Mouse (Mus musculus) lung, postnatal 0 days (tissue): ENCODE data around the gene B4galnt1. TPM values are rescaled to one million over a fixed set of nuclear protein-coding genes. Genes with fewer than 3 reads are reported as not detected.

ENCODE experiments used
- ATAC-seq: fragments of 200-750 bp; cut with Nextera tagmentation; 2 replicates; pipeline ENCODE4 v1.8.0; 2017; ENCODE audit warnings: moderate library complexity
- DNase-seq: peaks from one replicate; pipeline ENCODE4 v3.0.0-alpha.2; 2016; ENCODE audit warnings: low spot score
- H3K27ac ChIP-seq: fragments of 300-500 bp; sonication (generic); 2 replicates; pipeline ENCODE4 v1.5.1; 2014; ENCODE audit warnings: antibody characterized with exemption, mild to moderate bottlenecking, low read length, mixed read lengths
- H3K27me3 ChIP-seq: fragments of 300-500 bp; sonication (generic); replicated peaks from 2 replicates; pipeline ENCODE4 v1.6.1; 2014; ENCODE audit warnings: low read length, mixed read lengths; ENCODE audit not compliant: insufficient read depth
- H3K36me3 ChIP-seq: fragments of 300-500 bp; sonication (generic); 2 replicates; pipeline ENCODE4 v1.6.1; 2014; ENCODE audit warnings: low read length, mixed read lengths; ENCODE audit not compliant: insufficient read depth
- H3K4me1 ChIP-seq: fragments of 300-500 bp; sonication (generic); 2 replicates; pipeline ENCODE4 v1.6.1; 2014; ENCODE audit warnings: antibody characterized with exemption, low read depth, low read length, mixed read lengths; ENCODE audit not compliant: insufficient read depth
- H3K4me2 ChIP-seq: fragments of 300-500 bp; sonication (generic); replicated peaks from 2 replicates; pipeline ENCODE4 v1.6.1; 2014; ENCODE audit warnings: low read depth, mild to moderate bottlenecking, low read length, moderate library complexity, mixed read lengths
- H3K4me3 ChIP-seq: fragments of 300-500 bp; sonication (generic); 2 replicates; pipeline ENCODE4 v1.5.1; 2014; ENCODE audit warnings: low read depth, low read length
- H3K9ac ChIP-seq: fragments of 300-500 bp; sonication (generic); replicated peaks from 2 replicates; pipeline ENCODE4 v1.6.1; 2014; ENCODE audit warnings: low read depth, mild to moderate bottlenecking
- H3K9me3 ChIP-seq: fragments of 300-500 bp; sonication (generic); 2 replicates; pipeline ENCODE4 v1.6.1; 2016; ENCODE audit warnings: low read length, mixed read lengths
- CTCF ChIP-seq: IDR thresholded peaks from 2 replicates; pipeline ENCODE4 v1.5.1; 2016; ENCODE audit warnings: antibody characterized with exemption, mild to moderate bottlenecking
- EP300 ChIP-seq: IDR thresholded peaks from 2 replicates; pipeline ENCODE4 v1.6.1; 2016; ENCODE audit warnings: antibody characterized with exemption, mild to moderate bottlenecking, control low read depth
- WGBS: fragments of 180-500 bp; shearing (Covaris S2); extraction: QIAGEN DNeasy Blood & Tissue Kit; methylation state at CpG from one replicate; pipeline ENCODE4 v1.1.7; 2014; 5-methylcytosine and 5-hydroxymethylcytosine counted together
- polyA plus RNA-seq: library from polyadenylated mRNA; unstranded; fragments of >200 nt; fragmentation: Nextera tagmentation; extraction: Ambion mirVana; gene quantifications from 2 replicates; pipeline ENCODE4 v1.2.1, GENCODE M21; 2015

B4galnt1 gene
- polyA plus RNA-seq, 1 experiment from 2014 or later = 9.6 TPM

GRCm38 (mm10) chr10:127153323-127153722, 11.7 kb upstream of the B4galnt1 start:
- no peaks in the 10 kb centered on the region for H3K36me3 ChIP-seq
- no peaks in the 10 kb centered on the region for H3K4me1 ChIP-seq
- H3K27me3 ChIP-seq = no peaks in the 10 kb centered on the region
- H3K9ac ChIP-seq = no peak overlapping the region
- H3K27ac ChIP-seq = no peak overlapping the region
- no peaks in the 10 kb centered on the region for H3K9me3 ChIP-seq
- no peak overlapping the region for H3K4me3 ChIP-seq
- 91% methylated on average over 7 of the region's 7 CpGs for WGBS
- ATAC-seq (no peak), DNase-seq (no peak)
- TF ChIP-seq EP300 (no peak), CTCF (no peak)
- H3K4me2 ChIP-seq = no peak overlapping the region

DNA sequence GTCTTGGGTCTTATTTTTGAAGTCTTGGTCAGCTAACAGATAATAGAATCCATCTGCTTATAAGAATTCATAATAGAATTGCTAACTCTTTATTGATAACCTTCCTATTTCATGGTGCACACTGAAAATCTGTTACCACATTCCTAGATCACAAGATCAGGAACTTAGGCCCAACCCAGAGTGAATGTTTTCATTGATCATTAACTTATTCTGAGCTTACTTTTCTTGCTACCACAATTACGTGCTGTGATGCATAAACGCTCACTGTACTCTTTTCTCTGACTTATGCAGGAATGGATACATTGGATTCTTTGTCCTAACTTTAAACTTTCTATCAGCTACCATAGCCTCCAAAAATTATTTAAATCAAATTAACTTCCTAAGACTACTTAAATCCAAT, 10.8 kb upstream of the B4galnt1 start:
- H3K27me3 ChIP-seq = no peaks in the 10 kb centered on the region
- no peaks in the 10 kb centered on the region for H3K4me1 ChIP-seq
- DNase-seq (no peak), ATAC-seq (no peak)
- WGBS = 90% methylated on average over 2 of the region's 2 CpGs
- H3K9ac ChIP-seq = no peak overlapping the region
- H3K4me2 ChIP-seq = no peak overlapping the region
- H3K36me3 ChIP-seq = no peaks in the 10 kb centered on the region
- no peak for TF ChIP-seq EP300
- no peak for TF ChIP-seq CTCF
- H3K9me3 ChIP-seq = no peaks in the 10 kb centered on the region
- H3K4me3 ChIP-seq = no peak overlapping the region
- no peak overlapping the region for H3K27ac ChIP-seq

GRCm38 (mm10) chr10:127154652-127155051, 10.4 kb upstream of the B4galnt1 start:
- Histone ChIP-seq H3K4me1 (no peaks in the 10 kb centered on the region), H3K27me3 (no peaks in the 10 kb centered on the region), H3K9me3 (no peaks in the 10 kb centered on the region), H3K9ac (no peak overlapping the region), H3K36me3 (no peaks in the 10 kb centered on the region), H3K27ac (no peak overlapping the region), H3K4me2 (no peak overlapping the region), H3K4me3 (no peak overlapping the region)
- 78% methylated on average over 5 of the region's 5 CpGs for WGBS
- no peak for ATAC-seq
- DNase-seq = no peak
- TF ChIP-seq CTCF (no peak), EP300 (no peak)

DNA sequence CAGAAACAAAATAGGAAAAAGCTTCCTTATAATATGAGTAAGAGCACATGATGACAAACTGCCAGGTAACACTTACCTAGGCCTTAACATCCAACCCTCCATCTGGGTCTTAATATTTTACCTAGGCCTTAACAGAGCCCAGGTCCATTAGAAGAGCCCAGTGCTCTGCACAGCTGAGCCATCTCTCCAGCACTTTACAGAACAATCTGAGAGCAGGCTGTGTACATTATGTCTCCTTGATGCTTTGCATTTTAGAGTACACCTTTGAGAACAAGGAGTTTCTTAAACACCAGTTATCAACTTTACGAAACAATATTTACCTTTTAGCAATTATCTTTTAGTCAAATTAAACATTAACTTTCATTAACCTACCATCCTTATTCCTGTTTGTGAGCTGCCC, 8.9 kb upstream of the B4galnt1 start:
- Histone ChIP-seq H3K4me2 (no peak overlapping the region), H3K9me3 (no peaks in the 10 kb centered on the region), H3K27me3 (no peaks in the 10 kb centered on the region), H3K27ac (no peak overlapping the region), H3K4me3 (no peak overlapping the region), H3K9ac (no peak overlapping the region), H3K4me1 (no peaks in the 10 kb centered on the region), H3K36me3 (no peaks in the 10 kb centered on the region)
- TF ChIP-seq CTCF (no peak), EP300 (no peak)
- WGBS = 43% methylated on average over 1 of the region's 1 CpGs
- ATAC-seq = no peak
- DNase-seq = no peak

GRCm38 (mm10) chr10:127156511-127156910, 8.5 kb upstream of the B4galnt1 start:
- no peak overlapping the region for H3K9ac ChIP-seq
- H3K9me3 ChIP-seq = no peaks in the 10 kb centered on the region
- H3K4me1 ChIP-seq = no peaks in the 10 kb centered on the region
- 44% methylated on average over 1 of the region's 1 CpGs for WGBS
- ATAC-seq (no peak), DNase-seq (no peak)
- H3K4me3 ChIP-seq = no peak overlapping the region
- H3K27ac ChIP-seq = no peak overlapping the region
- no peak for TF ChIP-seq CTCF
- TF ChIP-seq EP300 = no peak
- no peaks in the 10 kb centered on the region for H3K36me3 ChIP-seq
- no peaks in the 10 kb centered on the region for H3K27me3 ChIP-seq
- no peak overlapping the region for H3K4me2 ChIP-seq

DNA sequence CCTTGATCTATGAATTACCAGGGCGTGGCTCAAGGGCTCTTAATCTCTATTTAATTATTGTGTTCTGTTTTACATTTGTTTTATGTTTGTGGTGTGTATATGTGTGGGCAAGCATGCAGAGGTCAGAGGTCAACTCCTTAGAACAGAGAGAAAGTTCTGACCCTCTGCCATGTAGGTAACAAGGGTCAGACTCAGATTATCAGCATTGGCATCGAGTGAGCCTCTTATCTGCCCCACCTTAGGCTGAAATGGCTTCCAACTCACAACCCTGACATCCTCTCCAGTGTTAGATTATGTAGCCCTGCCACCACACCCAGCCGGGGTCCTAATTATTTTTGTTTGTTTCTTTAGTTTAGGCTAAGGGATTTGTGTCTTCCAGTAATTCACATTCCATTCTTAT, 6.6 kb upstream of the B4galnt1 start:
- Histone ChIP-seq H3K4me1 (no peaks in the 10 kb centered on the region), H3K9me3 (no peaks in the 10 kb centered on the region), H3K36me3 (no peaks in the 10 kb centered on the region), H3K4me2 (no peak overlapping the region), H3K27ac (no peak overlapping the region), H3K9ac (no peak overlapping the region), H3K4me3 (no peak overlapping the region), H3K27me3 (no peaks in the 10 kb centered on the region)
- no peak for DNase-seq
- 48% methylated on average over 3 of the region's 3 CpGs for WGBS
- no peak for ATAC-seq
- no peak for TF ChIP-seq CTCF
- TF ChIP-seq EP300 = no peak

DNA sequence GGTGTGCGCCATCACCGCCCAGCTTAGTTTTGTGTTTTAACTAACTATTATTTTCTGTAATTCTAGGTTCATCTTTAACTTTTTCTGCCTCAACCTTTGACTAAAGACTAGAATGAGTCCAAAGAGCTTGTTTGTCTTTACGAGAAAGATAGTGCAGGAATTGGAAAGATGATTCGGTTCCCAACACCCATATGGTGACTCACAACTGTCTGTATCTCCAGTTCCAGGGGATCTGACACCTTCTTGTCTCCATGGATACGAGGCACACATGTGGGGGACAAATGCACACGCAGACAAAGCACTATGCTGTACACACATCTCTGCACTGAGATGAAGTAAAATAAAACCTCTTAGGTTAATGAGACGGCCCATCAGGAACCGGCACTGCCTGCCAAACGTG, 4.9 kb upstream of the B4galnt1 start:
- Histone ChIP-seq H3K4me3 (no peak overlapping the region), H3K9ac (no peak overlapping the region), H3K36me3 (no peaks in the 10 kb centered on the region), H3K4me2 (no peak overlapping the region), H3K27me3 (peaks cover under 1% of the 10 kb centered on the region; the same call in 1 of the 2 replicates), H3K4me1 (no peaks in the 10 kb centered on the region), H3K9me3 (no peaks in the 10 kb centered on the region), H3K27ac (no peak overlapping the region)
- whole genome bisulfite sequencing = 76% methylated on average over 9 of the region's 9 CpGs
- ATAC-seq (no peak), DNase-seq (no peak)
- TF ChIP-seq EP300 (no peak), CTCF (no peak)
